Mouse (Mus musculus): ENCODE data around the gene Macc1. TPM values are rescaled to one million over a fixed set of nuclear protein-coding genes. Genes with fewer than 3 reads are reported as not detected.
"Not testable (repeated sequence)": the region's sequence is repeated elsewhere in the genome, so short reads cannot be mapped to it uniquely, and the experiment has no call there.

The Macc1 gene
- polyA plus RNA-seq, 1 experiment from 2014 or later = not detected

GRCm38 (mm10) chr12:119333376-119333775 lies 19.3 kb downstream of the Macc1 start:
- ATAC-seq (ENCODE audit: low FRiP score, low read depth) = no peak
- Histone ChIP-seq H3K4me1 (replicated peaks) (no peaks in the 10 kb centered on the region), H3K27ac (replicated peaks) (no peak overlapping the region), H3K4me2 (no peak overlapping the region), H3K9me3 (no peaks in the 10 kb centered on the region), H3K4me3 (no peak overlapping the region), H3K27me3 (no peaks in the 10 kb centered on the region), H3K9ac (no peak overlapping the region), H3K36me3 (no peaks in the 10 kb centered on the region)

- ATAC-seq (ENCODE audit: low FRiP score, low read depth) = not testable (repeated sequence)
These were observed 38.5 kb downstream of the Macc1 start for GRCm38 (mm10) chr12:119352579-119352978.

GRCm38 (mm10) chr12:119357418-119358241 lies 43.6 kb downstream of the Macc1 start:
- H3K27ac ChIP-seq (replicated peaks) = no peak overlapping the region
- no peak overlapping the region for H3K4me2 ChIP-seq
- H3K9me3 ChIP-seq = no peaks in the 10 kb centered on the region
- no peak overlapping the region for H3K9ac ChIP-seq
- H3K4me1 ChIP-seq (replicated peaks) = no peaks in the 10 kb centered on the region
- H3K4me3 ChIP-seq = no peak overlapping the region
- whole genome bisulfite sequencing = 25% methylated on average over 7 of the region's 7 CpGs
- no peaks in the 10 kb centered on the region for H3K27me3 ChIP-seq
- peak; percentile 78; the same call in 1 of the 2 replicates for ATAC-seq (ENCODE audit: low FRiP score, low read depth)
- H3K36me3 ChIP-seq = no peaks in the 10 kb centered on the region

More at GRCm38 (mm10) chr12:119352579-119352978, 38.5 kb downstream of the Macc1 start:
- H3K27me3 ChIP-seq; H3K36me3 ChIP-seq; H3K9ac ChIP-seq; H3K27ac ChIP-seq (replicated peaks); H3K9me3 ChIP-seq; H3K4me3 ChIP-seq; H3K4me1 ChIP-seq (replicated peaks): not testable (repeated sequence)
- H3K4me2 ChIP-seq = peak overlapping the region; percentile 29; the same call in 1 of the 2 replicates
- 34% methylated on average over 16 of the region's 16 CpGs for WGBS

- WGBS = 36% methylated on average over 1 of the region's 1 CpGs
- H3K9ac ChIP-seq = no peak overlapping the region
These were observed 44.1 kb downstream of the Macc1 start for GRCm38 (mm10) chr12:119358242-119358515.

GRCm38 (mm10) chr12:119365041-119365440 lies 51.0 kb downstream of the Macc1 start:
- ATAC-seq (ENCODE audit: low FRiP score, low read depth) = no peak
- H3K9ac ChIP-seq = no peak overlapping the region
- H3K36me3 ChIP-seq = no peaks in the 10 kb centered on the region
- H3K9me3 ChIP-seq = no peaks in the 10 kb centered on the region
- no peak overlapping the region for H3K27ac ChIP-seq (replicated peaks)
- no peak overlapping the region for H3K4me3 ChIP-seq
- 63% methylated on average over 1 of the region's 1 CpGs for WGBS
- no peaks in the 10 kb centered on the region for H3K4me1 ChIP-seq (replicated peaks)
- H3K4me2 ChIP-seq = no peak overlapping the region
- no peaks in the 10 kb centered on the region for H3K27me3 ChIP-seq

More at GRCm38 (mm10) chr12:119358242-119358515, 44.1 kb downstream of the Macc1 start:
- no peaks in the 10 kb centered on the region for H3K36me3 ChIP-seq
- no peaks in the 10 kb centered on the region for H3K4me1 ChIP-seq (replicated peaks)
- no peaks in the 10 kb centered on the region for H3K27me3 ChIP-seq
- H3K4me2 ChIP-seq = no peak overlapping the region
- H3K4me3 ChIP-seq = no peak overlapping the region
- H3K9me3 ChIP-seq = no peaks in the 10 kb centered on the region
- H3K27ac ChIP-seq (replicated peaks) = no peak overlapping the region
- no peak for ATAC-seq (ENCODE audit: low FRiP score, low read depth)

GRCm38 (mm10) chr12:119369832-119370231 lies 55.8 kb downstream of the Macc1 start:
- no peaks in the 10 kb centered on the region for H3K4me1 ChIP-seq (replicated peaks)
- H3K9me3 ChIP-seq = no peaks in the 10 kb centered on the region
- no peaks in the 10 kb centered on the region for H3K27me3 ChIP-seq
- no peak overlapping the region for H3K27ac ChIP-seq (replicated peaks)
- no peak for ATAC-seq (ENCODE audit: low FRiP score, low read depth)
- no peaks in the 10 kb centered on the region for H3K36me3 ChIP-seq
- no peak overlapping the region for H3K4me3 ChIP-seq
- H3K4me2 ChIP-seq = no peak overlapping the region
- H3K9ac ChIP-seq = no peak overlapping the region
- WGBS = 82% methylated on average over 4 of the region's 4 CpGs

GRCm38 (mm10) chr12:119372359-119372758 lies 58.3 kb downstream of the Macc1 start:
- H3K4me3 ChIP-seq = no peak overlapping the region

GRCm38 (mm10) chr12:119376879-119377278 lies 62.8 kb downstream of the Macc1 start:
- no peaks in the 10 kb centered on the region for H3K9me3 ChIP-seq
- no peaks in the 10 kb centered on the region for H3K36me3 ChIP-seq
- H3K27me3 ChIP-seq = no peaks in the 10 kb centered on the region
- ATAC-seq (ENCODE audit: low FRiP score, low read depth) = no peak
- H3K4me1 ChIP-seq (replicated peaks) = no peaks in the 10 kb centered on the region
- H3K4me2 ChIP-seq = no peak overlapping the region
- H3K9ac ChIP-seq = no peak overlapping the region
- no peak overlapping the region for H3K4me3 ChIP-seq
- H3K27ac ChIP-seq (replicated peaks) = no peak overlapping the region

More at GRCm38 (mm10) chr12:119372359-119372758, 58.3 kb downstream of the Macc1 start:
- Histone ChIP-seq H3K4me2 (no peak overlapping the region), H3K9ac (no peak overlapping the region), H3K36me3 (no peaks in the 10 kb centered on the region), H3K27ac (replicated peaks) (no peak overlapping the region), H3K4me1 (replicated peaks) (no peaks in the 10 kb centered on the region), H3K9me3 (no peaks in the 10 kb centered on the region), H3K27me3 (no peaks in the 10 kb centered on the region)
- 86% methylated on average over 4 of the region's 4 CpGs for WGBS
- no peak for ATAC-seq (ENCODE audit: low FRiP score, low read depth)

GRCm38 (mm10) chr12:119381839-119382238 lies 67.8 kb downstream of the Macc1 start:
- no peaks in the 10 kb centered on the region for H3K36me3 ChIP-seq
- no peaks in the 10 kb centered on the region for H3K27me3 ChIP-seq
- WGBS = 64% methylated on average over 1 of the region's 1 CpGs
- no peaks in the 10 kb centered on the region for H3K4me1 ChIP-seq (replicated peaks)
- no peak overlapping the region for H3K9ac ChIP-seq
- no peak overlapping the region for H3K4me2 ChIP-seq
- no peak for ATAC-seq (ENCODE audit: low FRiP score, low read depth)
- no peaks in the 10 kb centered on the region for H3K9me3 ChIP-seq
- H3K27ac ChIP-seq (replicated peaks) = no peak overlapping the region
- no peak overlapping the region for H3K4me3 ChIP-seq

- no peak for ATAC-seq (ENCODE audit: low FRiP score, low read depth)
- H3K4me1 ChIP-seq (replicated peaks) = no peaks in the 10 kb centered on the region
- no peak overlapping the region for H3K9ac ChIP-seq
- no peak overlapping the region for H3K4me3 ChIP-seq
- no peaks in the 10 kb centered on the region for H3K36me3 ChIP-seq
- no peaks in the 10 kb centered on the region for H3K9me3 ChIP-seq
- no peak overlapping the region for H3K27ac ChIP-seq (replicated peaks)
- H3K27me3 ChIP-seq = no peaks in the 10 kb centered on the region
- H3K4me2 ChIP-seq = no peak overlapping the region
These were observed 72.2 kb downstream of the Macc1 start for GRCm38 (mm10) chr12:119386243-119386642.

GRCm38 (mm10) chr12:119386650-119387049 lies 72.6 kb downstream of the Macc1 start:
- Histone ChIP-seq H3K4me2 (no peak overlapping the region), H3K27me3 (no peaks in the 10 kb centered on the region), H3K9me3 (no peaks in the 10 kb centered on the region), H3K4me3 (no peak overlapping the region), H3K36me3 (no peaks in the 10 kb centered on the region), H3K4me1 (replicated peaks) (no peaks in the 10 kb centered on the region), H3K27ac (replicated peaks) (no peak overlapping the region), H3K9ac (no peak overlapping the region)
- ATAC-seq (ENCODE audit: low FRiP score, low read depth) = no peak
- WGBS = 73% methylated on average over 2 of the region's 2 CpGs

GRCm38 (mm10) chr12:119387925-119388324 lies 73.9 kb downstream of the Macc1 start:
- H3K27ac ChIP-seq (replicated peaks) = no peak overlapping the region
- no peak for ATAC-seq (ENCODE audit: low FRiP score, low read depth)
- WGBS = 89% methylated on average over 2 of the region's 2 CpGs
- no peak overlapping the region for H3K4me3 ChIP-seq
- no peak overlapping the region for H3K9ac ChIP-seq
- no peaks in the 10 kb centered on the region for H3K9me3 ChIP-seq
- H3K27me3 ChIP-seq = no peaks in the 10 kb centered on the region
- H3K4me2 ChIP-seq = no peak overlapping the region
- no peaks in the 10 kb centered on the region for H3K36me3 ChIP-seq
- no peaks in the 10 kb centered on the region for H3K4me1 ChIP-seq (replicated peaks)

- no peak for ATAC-seq (ENCODE audit: low FRiP score, low read depth)
- no peaks in the 10 kb centered on the region for H3K36me3 ChIP-seq
- no peaks in the 10 kb centered on the region for H3K27me3 ChIP-seq
- 65% methylated on average over 3 of the region's 3 CpGs for WGBS
- no peak overlapping the region for H3K4me2 ChIP-seq
- H3K9me3 ChIP-seq = no peaks in the 10 kb centered on the region
- H3K4me1 ChIP-seq (replicated peaks) = no peaks in the 10 kb centered on the region
- H3K27ac ChIP-seq (replicated peaks) = no peak overlapping the region
- no peak overlapping the region for H3K4me3 ChIP-seq
- H3K9ac ChIP-seq = no peak overlapping the region
These were observed 76.2 kb downstream of the Macc1 start for GRCm38 (mm10) chr12:119390192-119390684.
